Mouse (Mus musculus) heart, adult 2 months (tissue): ENCODE measurements around the gene Mrpl30. TPM values are rescaled to one million over a fixed set of nuclear protein-coding genes. Genes with fewer than 3 reads are reported as not detected.

Experiments
- DNase-seq, 2 experiments: peaks; one replicate each; pipeline ENCODE4 v3.0.0; 2021
- H3K27ac ChIP-seq: fragments of 200-600 bp; 2 replicates; pipeline ENCODE4 v1.8.1; 2022
- H3K27me3 ChIP-seq: fragments of 200-500 bp; 2 replicates; pipeline ENCODE4 v1.6.1; 2012; ENCODE audit warnings: mild to moderate bottlenecking, low read length, inconsistent platforms, mixed read lengths; ENCODE audit not compliant: control insufficient read depth, insufficient read depth
- H3K36me3 ChIP-seq: fragments of 200-500 bp; 2 replicates; pipeline ENCODE4 v1.6.1; 2012; ENCODE audit warnings: low read length, inconsistent platforms; ENCODE audit not compliant: control insufficient read depth, insufficient read depth
- H3K4me1 ChIP-seq: fragments of 200-500 bp; 2 replicates; pipeline ENCODE4 v1.6.1; 2011; ENCODE audit warnings: low read length; ENCODE audit not compliant: control insufficient read depth, insufficient read depth
- H3K4me3 ChIP-seq: fragments of 200-600 bp; 2 replicates; pipeline ENCODE4 v1.8.1; 2022
- H3K79me2 ChIP-seq: fragments of 200-500 bp; replicated peaks from 2 replicates; pipeline ENCODE4 v1.6.1; 2012; ENCODE audit warnings: mild to moderate bottlenecking, inconsistent platforms, low read length, moderate library complexity, mixed read lengths; ENCODE audit not compliant: control insufficient read depth, insufficient read depth
- H3K9ac ChIP-seq: fragments of 200-500 bp; 2 replicates; pipeline ENCODE4 v1.6.1; 2012; ENCODE audit warnings: low read depth, mild to moderate bottlenecking, control low read depth, inconsistent platforms, low read length, mixed read lengths
- CTCF ChIP-seq: fragments of 200-600 bp; IDR thresholded peaks from 2 replicates; pipeline ENCODE4 v1.8.1; 2022; ENCODE audit warnings: antibody characterized with exemption, mild to moderate bottlenecking, moderate library complexity
- EP300 ChIP-seq: fragments of 200-500 bp; IDR thresholded peaks from 2 replicates; pipeline ENCODE4 v1.6.1; 2011; ENCODE audit warnings: low read depth, low read length, control low read depth; ENCODE audit not compliant: insufficient read depth
- POLR2A ChIP-seq: fragments of 200-500 bp; IDR thresholded peaks from 2 replicates; pipeline ENCODE4 v1.6.1; 2011; ENCODE audit warnings: mild to moderate bottlenecking, low read depth, low read length, control low read depth; ENCODE audit not compliant: insufficient read depth
- WGBS: fragments of 180-500 bp; shearing (Covaris S2); methylation state at CpG from one replicate; pipeline ENCODE4 v1.1.7; 2018; 5-methylcytosine and 5-hydroxymethylcytosine counted together
- intact Hi-C: fragments of 180-260 bp; cut with DNase I; formaldehyde crosslinking; loops from one replicate; pipeline ENCODE4 v1.15.1; 2025
- long read RNA-seq: library from polyadenylated mRNA; stranded (forward); transcript quantifications from one replicate; pipeline ENCODE4 v2.0.0, GENCODE M21; 2021
- polyA plus RNA-seq: library from polyadenylated mRNA; depleted of rRNA; stranded (reverse); fragments of >200 nt; gene quantifications from 2 replicates; pipeline ENCODE4 v1.2.3, GENCODE M21; 2012; rRNA removed
- total RNA-seq, 2 experiments: library from RNA; stranded (reverse); gene quantifications; 2 replicates each; pipeline ENCODE4 v1.2.3; 2021

Mrpl30 gene
- 100 to 1,000 TPM; 374 to 447 TPM for total RNA-seq
- 130 and 191 TPM in 2 replicates for polyA plus RNA-seq
- long read RNA-seq, transcript Mrpl30-205 (5 exons, 662 nt) = minor isoform, 24 of 718 reads
- long read RNA-seq, transcript Mrpl30-201 (6 exons, 969 nt) = major isoform, 106 of 718 reads
- long read RNA-seq, transcript Mrpl30-206 (5 exons, 501 nt) = minor isoform, 7 of 718 reads
- long read RNA-seq, partial matches to known transcripts = 0 of 718 reads
- long read RNA-seq, other reads (novel, unspliced or antisense) = 576 of 718 reads

DNA sequence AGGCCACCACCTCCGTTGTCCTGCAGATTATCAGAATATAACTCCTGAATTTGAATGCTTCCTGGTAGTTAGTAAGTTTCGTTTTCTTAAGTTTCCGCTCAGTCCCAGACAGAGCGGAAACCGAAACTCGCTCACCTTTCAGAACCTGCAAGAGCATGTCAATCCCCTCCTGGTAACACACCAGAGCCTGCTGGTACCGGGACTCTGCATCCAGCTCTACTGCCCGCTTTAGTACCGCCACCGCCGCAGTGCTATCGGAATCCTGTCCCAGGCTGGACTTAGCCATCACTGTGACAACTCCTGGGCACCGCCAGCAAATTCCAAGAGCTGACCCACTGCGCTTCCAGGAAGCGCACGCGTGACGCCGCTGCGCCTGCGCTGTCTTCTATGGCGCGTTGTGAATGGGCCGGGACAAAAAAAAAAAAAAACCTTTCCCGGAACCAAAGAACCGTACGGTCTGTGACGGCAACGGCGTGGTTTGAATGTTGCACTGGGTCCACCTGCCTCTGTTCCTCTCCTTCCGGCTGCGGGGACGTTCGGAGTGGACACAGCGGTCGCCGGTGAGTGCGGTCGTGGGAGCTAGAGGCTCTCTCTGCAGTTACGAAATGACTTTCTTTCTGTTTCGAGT, at the start of gene Mrpl30, which contains the start of gene Mitd1:
Mrpl30 (plus strand) TSS at position 453 of the 628 bp plus-strand sequence.
Mitd1 (minus strand) TSS at position 387 of the 628 bp plus-strand sequence.
- intact Hi-C loops = loop anchor here (1.0 to 2.0 kb wide), 2 partner anchors 17 to 25 kb away; no protein-coding TSS in a partner anchor
- peak; percentile 91 to 92 for DNase-seq
- Histone ChIP-seq H3K9ac (peak within 1 kb of the TSS; percentile 88), H3K4me3 (peak within 1 kb of the TSS; percentile 70), H3K79me2 (peaks cover 10% of the 10 kb centered on the region; the same call in 1 of the 2 replicates), H3K36me3 (peaks cover 6% of the 10 kb centered on the region), H3K27ac (peak within 1 kb of the TSS; percentile 87), H3K4me1 (peaks cover 7% of the 10 kb centered on the region), H3K27me3 (no peaks in the 10 kb centered on the region)
- TF ChIP-seq CTCF (peak; percentile 5; the same call in 1 of the 2 replicates), POLR2A (peak; percentile 97), EP300 (peak; percentile 88; the same call in 1 of the 2 replicates)
- WGBS = under 1% methylated on average over 41 of the region's 41 CpGs

DNA sequence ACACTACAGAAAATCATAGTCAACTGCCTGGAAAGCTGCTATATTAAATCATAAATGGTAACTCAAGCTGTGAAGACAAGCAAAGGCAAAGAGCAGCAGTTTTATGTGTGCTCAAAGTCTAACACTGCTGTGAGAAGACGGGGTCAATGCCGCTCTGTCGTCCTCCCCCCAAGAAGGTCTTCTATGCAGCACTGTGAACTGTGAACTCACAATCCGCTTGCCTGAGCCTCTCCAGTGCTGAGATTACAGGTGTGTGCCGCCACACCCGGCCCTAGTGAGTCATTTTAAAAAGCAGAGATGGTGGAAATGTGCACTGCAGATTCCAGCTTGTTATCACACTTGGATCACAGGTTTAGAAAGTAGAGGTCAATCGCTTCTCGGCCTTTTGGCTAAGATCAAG, 43.4 kb upstream of the Mrpl30 start:
- intact Hi-C loops = no loop called here
- TF ChIP-seq CTCF (no peak), EP300 (no peak), POLR2A (no peak)
- no peak overlapping the region for H3K4me3 ChIP-seq
- H3K27ac ChIP-seq = no peak overlapping the region
- H3K27me3 ChIP-seq = no peaks in the 10 kb centered on the region
- H3K4me1 ChIP-seq = no peaks in the 10 kb centered on the region
- 85% methylated on average over 8 of the region's 8 CpGs for WGBS
- DNase-seq = no peak
- H3K79me2 ChIP-seq = no peaks in the 10 kb centered on the region
- no peak overlapping the region for H3K9ac ChIP-seq
- H3K36me3 ChIP-seq = no peaks in the 10 kb centered on the region

DNA sequence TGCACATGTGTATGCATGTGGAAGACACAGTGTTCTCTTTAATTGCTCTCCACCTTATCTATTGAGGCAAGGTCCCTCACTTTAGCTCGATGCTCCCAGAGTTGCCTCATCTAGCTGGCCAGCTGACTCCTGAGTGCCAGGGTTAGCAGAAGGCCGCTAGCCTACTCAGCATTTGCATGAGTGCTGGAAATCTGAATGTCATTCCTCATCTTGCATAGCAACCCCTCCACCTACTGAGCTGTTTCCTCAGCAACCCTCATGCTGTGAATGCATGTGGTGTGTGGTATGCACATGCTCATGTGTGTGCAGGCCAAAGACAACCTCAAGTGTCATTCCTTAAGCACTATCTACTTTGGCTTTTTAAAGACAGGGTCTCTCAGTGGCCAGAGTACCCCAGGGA, 39.6 kb upstream of the Mrpl30 start:
- Histone ChIP-seq H3K27ac (no peak overlapping the region), H3K36me3 (no peaks in the 10 kb centered on the region), H3K79me2 (no peaks in the 10 kb centered on the region), H3K4me1 (no peaks in the 10 kb centered on the region), H3K4me3 (no peak overlapping the region), H3K27me3 (no peaks in the 10 kb centered on the region), H3K9ac (no peak overlapping the region)
- DNase-seq = no peak
- TF ChIP-seq CTCF = no peak
- TF ChIP-seq POLR2A = no peak
- intact Hi-C loops = no loop called here
- WGBS = 52% methylated on average over 2 of the region's 2 CpGs

DNA sequence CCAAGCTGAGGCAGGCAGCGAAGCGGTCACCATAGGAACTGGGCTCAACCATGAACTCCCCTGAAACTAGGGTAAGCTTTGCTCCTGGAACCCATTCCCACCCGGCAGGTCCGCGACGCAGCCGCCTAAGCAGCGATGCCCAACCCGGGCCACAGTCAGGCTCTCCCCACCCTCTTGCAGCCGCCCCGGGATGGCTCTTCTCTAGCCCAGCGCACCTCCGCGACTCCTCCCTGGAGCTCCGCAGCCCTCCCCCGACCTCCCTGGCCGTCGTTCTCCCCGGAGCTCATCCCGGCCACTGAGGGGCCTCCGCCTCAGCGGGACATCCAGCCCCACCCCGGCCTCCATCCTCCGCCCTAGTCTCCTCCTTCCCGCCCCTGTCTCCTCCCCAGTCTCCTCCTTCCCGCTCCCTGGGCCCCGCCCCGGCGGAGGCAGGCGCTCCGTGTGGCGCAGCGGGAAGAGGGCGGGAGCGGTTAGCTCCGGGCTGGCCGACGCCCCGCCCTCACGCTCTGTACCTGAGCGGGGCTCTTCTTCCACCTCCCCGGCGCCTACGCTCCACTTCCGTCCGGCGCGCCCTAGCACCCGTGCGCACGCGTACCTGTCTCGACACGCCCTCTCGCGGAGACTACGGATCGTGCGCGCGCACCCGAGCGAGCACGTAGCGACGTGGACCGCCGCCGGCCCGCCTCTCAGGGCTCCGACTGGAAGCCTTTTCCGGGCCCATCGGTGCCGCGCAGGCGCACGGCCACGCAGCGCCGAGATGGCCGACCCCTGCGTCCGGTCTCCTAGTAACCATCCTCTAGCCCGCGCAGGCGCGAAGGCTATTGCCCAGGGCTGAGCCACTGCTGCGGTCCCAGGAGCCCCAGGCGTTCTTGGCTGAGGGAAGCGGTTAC, 25.5 kb upstream of the Mrpl30 start:
- under 1% methylated on average over 87 of the region's 90 CpGs for WGBS
- peak overlapping the region; percentile 80 for H3K9ac ChIP-seq
- H3K36me3 ChIP-seq = no peaks in the 10 kb centered on the region
- H3K79me2 ChIP-seq = no peaks in the 10 kb centered on the region
- TF ChIP-seq CTCF = peak; percentile 52
- peak; percentile 91 for TF ChIP-seq POLR2A
- 0 out of 2 replicates have a peak, but pooled peaks have one; percentile 46 for TF ChIP-seq EP300
- H3K4me1 ChIP-seq = no peaks in the 10 kb centered on the region; the same call in 1 of the 2 replicates
- H3K4me3 ChIP-seq = peak overlapping the region; percentile 81
- H3K27ac ChIP-seq = peak overlapping the region; percentile 92
- no peaks in the 10 kb centered on the region for H3K27me3 ChIP-seq
- peak; percentile 99 to 100 for DNase-seq
- intact Hi-C loops = loop anchor here (1.0 to 2.0 kb wide), 2 partner anchors 26 to 132 kb away; partner anchors contain the start of genes Mitd1, Mrpl30 and Txndc9

DNA sequence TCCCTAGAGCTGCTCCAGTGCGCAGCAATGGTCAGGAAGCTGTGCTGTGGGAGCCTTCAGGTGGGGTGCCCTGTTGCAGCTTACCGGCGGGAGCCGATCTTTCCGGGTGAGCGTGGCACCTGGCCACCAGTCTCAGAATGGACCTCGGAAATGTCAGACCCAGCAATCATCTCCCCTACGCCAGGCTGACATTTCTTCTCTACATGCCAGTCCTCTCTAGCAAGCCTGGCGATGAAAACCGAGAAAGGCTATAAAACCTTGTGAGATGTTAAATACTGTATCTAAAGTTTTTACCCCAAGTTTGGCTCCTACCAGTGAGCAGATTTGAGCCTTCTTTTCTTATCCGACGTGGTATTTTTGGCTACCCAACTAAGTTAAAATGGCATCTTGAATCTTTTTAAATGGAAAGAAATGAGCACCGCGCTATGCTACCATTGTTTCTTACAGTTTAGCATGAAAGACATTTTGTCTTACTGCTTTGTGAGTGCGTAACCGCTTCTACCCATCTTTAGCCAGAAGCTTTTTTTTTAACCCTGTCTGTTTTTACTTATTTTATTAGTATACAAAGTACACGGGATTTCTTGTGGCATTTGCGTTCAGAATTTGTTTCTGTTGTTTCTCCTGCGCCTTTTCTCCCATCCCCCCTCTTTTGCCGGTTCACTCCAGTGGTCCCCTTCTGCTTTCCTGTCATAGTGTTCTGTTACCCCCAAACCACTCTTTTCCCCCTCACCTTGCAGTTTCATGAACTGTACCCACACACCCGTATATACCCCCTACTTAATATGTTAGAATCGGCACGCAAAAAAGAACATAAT, 24.7 kb upstream of the Mrpl30 start:
- Histone ChIP-seq H3K4me3 (peak overlapping the region; percentile 81), H3K4me1 (no peaks in the 10 kb centered on the region), H3K27me3 (no peaks in the 10 kb centered on the region), H3K27ac (peak overlapping the region; percentile 92), H3K36me3 (no peaks in the 10 kb centered on the region), H3K79me2 (no peaks in the 10 kb centered on the region), H3K9ac (peak overlapping the region; percentile 72)
- TF ChIP-seq EP300 (no peak), CTCF (no peak), POLR2A (peak; percentile 95)
- intact Hi-C loops = loop anchor here (1.0 to 2.0 kb wide), 3 partner anchors 25 to 187 kb away; partner anchors contain the start of genes Mitd1, Mrpl30 and Txndc9
- no peak for DNase-seq
- 9% methylated on average over 23 of the region's 23 CpGs for WGBS
